Mouse (Mus musculus) heart, embryonic 14.5 days (tissue): ENCODE results near the gene Oxt. TPM values are rescaled to one million over a fixed set of nuclear protein-coding genes. Genes with fewer than 3 reads are reported as not detected.
"Not testable (repeated sequence)": the region's sequence is repeated elsewhere in the genome, so short reads cannot be mapped to it uniquely, and the experiment has no call there.

Experiments
- ATAC-seq: fragments of 200-750 bp; cut with Nextera tagmentation; 2 replicates; pipeline ENCODE4 v1.8.0; 2017; ENCODE audit warnings: low read depth, moderate TSS enrichment; ENCODE audit not compliant: insufficient number of reproducible peaks, insufficient read depth, low FRiP score
- H3K27ac ChIP-seq, 2 experiments: fragments of 200-500 bp in 1 of 2; fragments of 300-500 bp in 1 of 2; sonication (generic) in 1 of 2; replicated peaks in 1 of 2; 2 replicates each; pipeline ENCODE4 v1.5.1; 2012 to 2014; ENCODE audit warnings: low read depth in 2 of 2, low read length in 2 of 2, control low read depth in 1 of 2, mild to moderate bottlenecking in 1 of 2, mixed read lengths in 1 of 2; ENCODE audit not compliant: control insufficient read depth in 1 of 2, insufficient read depth in 1 of 2
- H3K27me3 ChIP-seq: fragments of 300-500 bp; sonication (generic); 2 replicates; pipeline ENCODE4 v1.6.1; 2014; ENCODE audit warnings: mild to moderate bottlenecking, low read length, control low read depth; ENCODE audit not compliant: control insufficient read depth, insufficient read depth
- H3K36me3 ChIP-seq: fragments of 300-500 bp; sonication (generic); 2 replicates; pipeline ENCODE4 v1.6.1; 2014; ENCODE audit warnings: mild to moderate bottlenecking, control low read depth, low read length, mixed read lengths; ENCODE audit not compliant: control insufficient read depth, insufficient read depth
- H3K4me1 ChIP-seq, 2 experiments: fragments of 200-500 bp in 1 of 2; fragments of 300-500 bp in 1 of 2; sonication (generic) in 1 of 2; 2 replicates each; pipeline ENCODE4 v1.6.1; 2012 to 2014; ENCODE audit warnings: low read length in 2 of 2, control low read depth in 1 of 2, mixed read lengths in 1 of 2; ENCODE audit not compliant: control insufficient read depth in 2 of 2, insufficient read depth in 2 of 2
- H3K4me2 ChIP-seq: fragments of 300-500 bp; sonication (generic); 2 replicates; pipeline ENCODE4 v1.6.1; 2014; ENCODE audit warnings: mild to moderate bottlenecking, low read length
- H3K4me3 ChIP-seq, 2 experiments: fragments of 200-500 bp in 1 of 2; fragments of 300-500 bp in 1 of 2; sonication (generic) in 1 of 2; 2 replicates each; pipeline ENCODE4 v1.5.1; 2012 to 2014; ENCODE audit warnings: low read length in 2 of 2, mild to moderate bottlenecking in 2 of 2, control low read depth in 1 of 2, low read depth in 1 of 2, moderate library complexity in 1 of 2; ENCODE audit not compliant: control insufficient read depth in 1 of 2, insufficient read depth in 1 of 2
- H3K9ac ChIP-seq: fragments of 300-500 bp; sonication (generic); 2 replicates; pipeline ENCODE4 v1.6.1; 2014; ENCODE audit warnings: mild to moderate bottlenecking, low read length
- H3K9me3 ChIP-seq: fragments of 300-500 bp; sonication (generic); 2 replicates; pipeline ENCODE4 v1.6.1; 2016; ENCODE audit warnings: low read length, control low read depth; ENCODE audit not compliant: control insufficient read depth
- WGBS: fragments of 180-500 bp; shearing (Covaris S2); extraction: QIAGEN DNeasy Blood & Tissue Kit; methylation state at CpG from one replicate; pipeline ENCODE4 v1.1.7; 2014; 5-methylcytosine and 5-hydroxymethylcytosine counted together
- polyA plus RNA-seq: library from polyadenylated mRNA; unstranded; fragments of >200 nt; fragmentation: Nextera tagmentation; extraction: Ambion mirVana; gene quantifications from 2 replicates; pipeline ENCODE4 v1.2.1, GENCODE M21; 2014

Oxt gene
- polyA plus RNA-seq, 1 experiment from 2014 or later: not detected

GRCm38 (mm10) chr2:130564063-130564462, 11.9 kb upstream of the Oxt start:
- no peak; the same call in 1 of the 2 replicates for ATAC-seq
- H3K4me1 ChIP-seq: peaks cover 6 to 14% of the 10 kb centered on the region in 2 experiments
- H3K4me2 ChIP-seq: peak overlapping the region; percentile 90
- H3K9me3 ChIP-seq: no peaks in the 10 kb centered on the region
- no peaks in the 10 kb centered on the region for H3K27me3 ChIP-seq
- H3K4me3 ChIP-seq: peak overlapping the region; percentile 71 to 79
- H3K27ac ChIP-seq: peak overlapping the region in 1 of 2 experiments; percentile 77; a peak in 3 of 4 replicates
- 0% methylated on average over 23 of the region's 23 CpGs for WGBS
- peaks cover 22% of the 10 kb centered on the region for H3K36me3 ChIP-seq
- peak overlapping the region; percentile 93 for H3K9ac ChIP-seq

DNA sequence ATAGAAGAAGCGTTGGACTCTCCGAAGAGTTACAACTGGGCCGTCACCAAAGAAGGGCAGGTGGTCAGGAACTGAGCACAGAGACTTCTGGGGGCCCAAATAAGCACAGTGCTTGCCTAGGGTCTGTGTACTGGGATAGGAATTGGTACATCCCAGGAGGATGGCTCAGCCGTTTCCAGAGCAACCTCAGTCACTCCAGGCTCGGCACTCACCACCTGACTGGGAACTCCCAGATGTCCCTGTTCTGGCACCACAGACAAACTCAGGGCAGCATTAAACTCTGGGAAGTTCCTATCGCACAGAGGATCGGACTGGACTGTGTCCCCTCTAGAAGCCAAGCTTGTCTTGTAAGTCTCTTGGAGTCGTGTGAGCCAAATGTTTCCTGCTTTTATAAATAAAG, 11.0 kb upstream of the Oxt start:
- peaks cover 6 to 14% of the 10 kb centered on the region in 2 experiments for H3K4me1 ChIP-seq
- H3K36me3 ChIP-seq: peaks cover 22% of the 10 kb centered on the region
- WGBS: 81% methylated on average over 8 of the region's 8 CpGs
- no peak overlapping the region; the same call in 1 of the 2 replicates for H3K9ac ChIP-seq
- peak overlapping the region; percentile 90 for H3K4me2 ChIP-seq
- H3K9me3 ChIP-seq: no peaks in the 10 kb centered on the region
- peak overlapping the region in 1 of 2 experiments; percentile 79; a peak in 3 of 4 replicates for H3K4me3 ChIP-seq
- H3K27me3 ChIP-seq: no peaks in the 10 kb centered on the region
- no peak for ATAC-seq
- no peak overlapping the region for H3K27ac ChIP-seq

- H3K9ac ChIP-seq: no peak overlapping the region
- H3K27ac ChIP-seq: no peak overlapping the region
- peaks cover 4 to 7% of the 10 kb centered on the region in 2 experiments for H3K4me1 ChIP-seq
- H3K4me2 ChIP-seq: no peak overlapping the region
- H3K4me3 ChIP-seq: no peak overlapping the region
- H3K27me3 ChIP-seq: peaks cover 3% of the 10 kb centered on the region
- no peaks in the 10 kb centered on the region for H3K9me3 ChIP-seq
- H3K36me3 ChIP-seq: peaks cover 22% of the 10 kb centered on the region
- WGBS: 76% methylated on average over 4 of the region's 4 CpGs
- ATAC-seq: no peak
These were observed 7.1 kb upstream of the Oxt start for GRCm38 (mm10) chr2:130568921-130569320.

DNA sequence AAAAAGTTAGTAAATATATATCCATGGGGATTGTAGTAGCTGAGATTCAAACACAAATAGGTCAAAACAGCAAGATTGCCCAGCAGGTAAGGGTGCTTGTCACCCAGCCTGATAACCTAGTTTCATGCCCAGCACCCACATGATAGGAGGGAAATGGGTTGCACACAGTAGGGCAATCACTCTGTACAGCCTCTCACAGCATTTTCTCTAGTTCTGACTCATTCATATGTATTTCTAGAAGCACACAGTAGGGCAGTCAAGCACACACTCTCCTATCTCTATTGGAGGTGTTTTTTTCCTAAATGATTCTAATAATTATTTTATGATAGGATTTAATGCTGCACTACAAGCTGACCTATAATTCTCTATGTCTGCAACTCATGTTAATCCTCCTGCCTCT, 6.0 kb upstream of the Oxt start:
- H3K27ac ChIP-seq: no peak overlapping the region
- H3K4me2 ChIP-seq: no peak overlapping the region
- peaks cover 5% of the 10 kb centered on the region for H3K27me3 ChIP-seq
- H3K36me3 ChIP-seq: peaks cover 22% of the 10 kb centered on the region
- H3K9ac ChIP-seq: no peak overlapping the region
- no peak overlapping the region for H3K4me3 ChIP-seq
- no peaks in the 10 kb centered on the region for H3K9me3 ChIP-seq
- peaks cover 0 to under 1% of the 10 kb centered on the region in 2 experiments; a peak in 2 of 4 replicates for H3K4me1 ChIP-seq
- no peak for ATAC-seq

DNA sequence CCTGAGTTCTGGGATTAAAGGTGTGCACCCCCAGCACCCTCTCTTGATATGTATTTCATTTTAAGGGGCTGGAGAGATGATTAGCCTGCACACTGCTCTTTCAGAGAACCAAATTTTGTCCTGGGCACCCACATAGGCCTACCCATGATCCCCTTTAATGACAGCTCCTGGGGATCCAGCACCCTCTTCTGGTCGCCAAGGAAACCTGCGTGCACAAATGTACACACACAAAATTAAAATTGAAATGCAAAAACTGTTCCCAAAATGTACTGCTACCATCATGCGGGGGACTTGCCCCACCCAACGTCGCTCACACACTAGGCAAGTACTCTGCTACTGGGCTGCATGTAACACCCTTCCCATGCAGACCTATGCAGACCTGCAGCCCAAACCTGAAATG, 1.0 kb upstream of the Oxt start:
- no peak overlapping the region for H3K27ac ChIP-seq
- no peak overlapping the region for H3K4me2 ChIP-seq
- peaks cover 2 to 10% of the 10 kb centered on the region in 2 experiments; a peak in 1 of 4 replicates for H3K4me1 ChIP-seq
- H3K36me3 ChIP-seq: no peaks in the 10 kb centered on the region
- H3K9me3 ChIP-seq: peaks cover 5% of the 10 kb centered on the region; the same call in 1 of the 2 replicates
- ATAC-seq: no peak
- no peak overlapping the region for H3K9ac ChIP-seq
- WGBS: 74% methylated on average over 5 of the region's 5 CpGs
- H3K27me3 ChIP-seq: peaks cover 55% of the 10 kb centered on the region
- no peak overlapping the region for H3K4me3 ChIP-seq

GRCm38 (mm10) chr2:130576564-130576963, 591 bp downstream of the Oxt start:
- WGBS: 2% methylated on average over 27 of the region's 32 CpGs
- Histone ChIP-seq H3K4me1 (peaks cover 4 to 21% of the 10 kb centered on the region in 2 experiments; a peak in 3 of 4 replicates), H3K27me3 (peaks cover 71% of the 10 kb centered on the region), H3K4me2 (peak overlapping the region; percentile 74), H3K4me3 (peak overlapping the region; percentile 33 to 40), H3K9ac (peak overlapping the region; percentile 57)
- not testable (repeated sequence) for H3K27ac ChIP-seq, H3K36me3 ChIP-seq, H3K9me3 ChIP-seq, ATAC-seq

- Histone ChIP-seq H3K4me1 (peaks cover 4 to 21% of the 10 kb centered on the region in 2 experiments; a peak in 3 of 4 replicates), H3K4me2 (peak overlapping the region; percentile 74), H3K9ac (peak overlapping the region; percentile 57; the same call in 1 of the 2 replicates), H3K36me3 (no peaks in the 10 kb centered on the region), H3K4me3 (peak overlapping the region; percentile 33 to 40; a peak in 3 of 4 replicates), H3K27ac (no peak overlapping the region), H3K27me3 (peaks cover 75% of the 10 kb centered on the region), H3K9me3 (peaks cover 5% of the 10 kb centered on the region; the same call in 1 of the 2 replicates)
- ATAC-seq: no peak
- 6% methylated on average over 9 of the region's 9 CpGs for WGBS
These were observed 1.0 kb downstream of the Oxt start for GRCm38 (mm10) chr2:130577021-130577420.

DNA sequence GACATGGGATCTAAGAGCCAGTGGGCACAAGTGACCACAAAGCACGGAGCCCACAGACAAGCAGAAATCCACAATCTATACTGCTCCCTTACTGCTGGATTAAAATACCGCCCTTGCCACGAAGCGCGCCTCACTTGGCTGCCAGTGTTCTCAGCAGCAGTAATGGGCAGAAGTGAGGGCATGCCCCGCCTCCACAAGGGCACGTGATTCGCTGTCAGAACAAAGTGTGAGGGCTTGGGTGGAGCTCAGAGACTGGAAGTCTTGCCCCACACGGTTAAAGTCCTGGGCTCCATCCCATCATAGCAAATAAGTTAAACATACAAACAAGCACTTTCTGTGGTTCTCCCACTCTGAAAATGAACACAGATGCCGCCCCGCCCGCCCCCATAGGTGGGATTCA, 1.7 kb downstream of the Oxt start:
- 6% methylated on average over 12 of the region's 12 CpGs for WGBS
- no peak overlapping the region for H3K4me2 ChIP-seq
- no peak overlapping the region for H3K27ac ChIP-seq
- no peak for ATAC-seq
- no peaks in the 10 kb centered on the region for H3K36me3 ChIP-seq
- peaks cover 5% of the 10 kb centered on the region; the same call in 1 of the 2 replicates for H3K9me3 ChIP-seq
- H3K4me1 ChIP-seq: peaks cover 4 to 21% of the 10 kb centered on the region in 2 experiments; a peak in 3 of 4 replicates
- H3K4me3 ChIP-seq: no peak overlapping the region; a peak in 1 of 4 replicates
- H3K9ac ChIP-seq: no peak overlapping the region
- H3K27me3 ChIP-seq: peaks cover 81% of the 10 kb centered on the region
